Mouse (Mus musculus): ENCODE data around the gene Pced1a. TPM values are rescaled to one million over a fixed set of nuclear protein-coding genes. Genes with fewer than 3 reads are reported as not detected.

Pced1a gene
- polyA plus RNA-seq, 1 experiment from 2014 or later = 13.9 TPM

DNA sequence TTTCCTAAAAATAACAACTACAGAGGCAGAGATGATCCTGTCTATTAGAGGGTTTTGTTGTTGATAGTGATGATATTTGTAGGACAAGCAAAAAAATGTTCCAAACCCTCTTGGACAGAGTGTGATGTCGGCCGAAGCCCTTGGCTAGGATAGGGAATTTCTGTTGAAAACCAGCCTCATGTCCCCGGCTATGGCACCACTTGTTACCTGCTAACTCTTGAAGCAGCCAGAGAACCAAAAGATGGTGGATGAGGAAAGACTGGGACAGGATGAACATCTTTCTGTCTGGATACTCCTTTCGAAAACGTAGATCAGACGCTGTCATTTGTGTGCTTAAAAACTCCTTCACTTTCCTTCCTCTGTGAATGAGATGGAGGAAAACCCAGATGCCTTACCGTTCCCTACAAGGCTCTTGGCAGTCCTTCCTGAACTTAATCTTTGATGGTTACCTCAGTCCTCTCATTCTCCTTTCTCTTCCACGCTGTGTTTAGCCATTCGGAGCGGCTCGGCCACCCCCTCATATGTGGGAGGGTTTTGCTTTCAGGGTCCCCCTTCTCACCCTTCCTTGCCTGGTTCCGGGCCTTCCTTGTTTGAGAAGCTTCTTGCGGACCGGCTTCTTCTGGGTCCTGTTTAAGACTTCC is 26.7 kb upstream of the Pced1a start:
- Histone ChIP-seq H3K4me1 (peaks cover 41% of the 10 kb centered on the region), H3K36me3 (no peaks in the 10 kb centered on the region), H3K9me3 (replicated peaks) (no peaks in the 10 kb centered on the region), H3K27ac (replicated peaks) (no peak overlapping the region; the same call in 1 of the 2 replicates), H3K4me3 (peak overlapping the region; percentile 96), H3K27me3 (ENCODE audit: low read depth, poor library complexity, severe bottlenecking) (peaks cover 27% of the 10 kb centered on the region)
- 74% methylated on average over 14 of the region's 14 CpGs for WGBS
- no peak for DNase-seq (ENCODE audit: low spot score)

DNA sequence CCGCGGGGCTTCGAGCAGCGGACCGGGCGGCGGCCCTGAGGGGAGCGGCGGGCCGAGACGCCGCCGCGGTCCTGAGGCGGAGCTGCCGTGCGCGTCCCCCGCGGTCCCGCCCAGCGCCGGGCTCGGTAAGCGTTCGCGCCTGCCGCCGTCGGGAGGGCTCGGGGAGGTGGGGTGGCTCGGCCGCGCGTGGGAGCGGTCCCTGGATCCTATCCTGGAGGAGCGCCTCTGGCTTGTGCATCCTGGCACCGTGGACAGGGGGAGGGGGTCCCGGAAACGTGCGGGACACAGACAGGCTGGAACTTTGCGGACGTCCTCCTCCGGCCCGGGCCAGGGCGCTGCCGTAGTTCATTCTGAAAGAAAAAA is 25.9 kb upstream of the Pced1a start:
- under 1% methylated on average over 47 of the region's 47 CpGs for WGBS
- 0 out of 2 replicates have a peak, but pooled peaks cover 3% of the 10 kb centered on the region for H3K36me3 ChIP-seq
- peaks cover 36% of the 10 kb centered on the region for H3K4me1 ChIP-seq
- peaks cover 27% of the 10 kb centered on the region for H3K27me3 ChIP-seq (ENCODE audit: low read depth, poor library complexity, severe bottlenecking)
- no peaks in the 10 kb centered on the region for H3K9me3 ChIP-seq (replicated peaks)
- no peak for DNase-seq (ENCODE audit: low spot score)
- peak overlapping the region; percentile 93 for H3K27ac ChIP-seq (replicated peaks)
- H3K4me3 ChIP-seq = peak overlapping the region; percentile 96

DNA sequence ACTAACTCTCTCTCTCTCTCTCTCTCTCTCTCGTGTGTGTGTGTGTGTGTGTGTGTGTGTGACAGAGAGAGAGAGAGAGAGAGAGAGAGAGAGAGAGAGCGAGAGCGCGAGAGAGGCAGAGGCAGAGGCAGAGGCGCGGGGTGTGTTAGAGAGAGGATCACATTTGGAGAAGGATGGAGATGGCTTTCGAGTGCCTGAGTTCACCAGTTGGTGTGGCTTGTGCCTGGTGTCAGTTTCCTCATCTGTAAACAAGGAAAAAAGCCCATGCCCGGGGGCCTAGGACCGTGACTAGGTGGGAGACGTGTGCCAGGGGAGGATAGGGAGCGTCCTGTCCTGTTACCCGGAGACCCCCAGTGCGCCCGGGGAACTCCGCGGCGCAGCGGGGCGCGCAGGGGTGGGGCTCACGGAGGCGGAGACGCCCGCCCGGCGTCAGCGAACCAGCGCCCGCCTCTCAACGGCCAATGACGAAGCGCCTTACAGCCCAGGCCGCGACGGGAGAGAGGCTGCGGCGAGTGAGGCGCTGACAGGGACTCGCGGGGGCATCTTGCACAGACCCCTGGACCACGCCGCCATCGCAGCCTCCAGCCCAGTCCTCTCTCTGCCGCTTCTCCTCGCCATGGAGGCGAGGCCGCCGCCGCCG is 25.4 kb upstream of the Pced1a start, which contains the start of gene Ptpra:
Gene Ptpra, plus strand, starts transcription at position 485 of the 640 bp plus-strand sequence.
- H3K36me3 ChIP-seq = peaks cover 6% of the 10 kb centered on the region
- peaks cover 36% of the 10 kb centered on the region for H3K4me1 ChIP-seq
- no peaks in the 10 kb centered on the region for H3K9me3 ChIP-seq (replicated peaks)
- 0% methylated on average over 50 of the region's 50 CpGs for WGBS
- DNase-seq (ENCODE audit: low spot score) = peak; percentile 91
- H3K4me3 ChIP-seq = peak within 1 kb of the TSS; percentile 96
- H3K27ac ChIP-seq (replicated peaks) = peak within 1 kb of the TSS; percentile 93
- H3K27me3 ChIP-seq (ENCODE audit: low read depth, poor library complexity, severe bottlenecking) = peaks cover 27% of the 10 kb centered on the region

DNA sequence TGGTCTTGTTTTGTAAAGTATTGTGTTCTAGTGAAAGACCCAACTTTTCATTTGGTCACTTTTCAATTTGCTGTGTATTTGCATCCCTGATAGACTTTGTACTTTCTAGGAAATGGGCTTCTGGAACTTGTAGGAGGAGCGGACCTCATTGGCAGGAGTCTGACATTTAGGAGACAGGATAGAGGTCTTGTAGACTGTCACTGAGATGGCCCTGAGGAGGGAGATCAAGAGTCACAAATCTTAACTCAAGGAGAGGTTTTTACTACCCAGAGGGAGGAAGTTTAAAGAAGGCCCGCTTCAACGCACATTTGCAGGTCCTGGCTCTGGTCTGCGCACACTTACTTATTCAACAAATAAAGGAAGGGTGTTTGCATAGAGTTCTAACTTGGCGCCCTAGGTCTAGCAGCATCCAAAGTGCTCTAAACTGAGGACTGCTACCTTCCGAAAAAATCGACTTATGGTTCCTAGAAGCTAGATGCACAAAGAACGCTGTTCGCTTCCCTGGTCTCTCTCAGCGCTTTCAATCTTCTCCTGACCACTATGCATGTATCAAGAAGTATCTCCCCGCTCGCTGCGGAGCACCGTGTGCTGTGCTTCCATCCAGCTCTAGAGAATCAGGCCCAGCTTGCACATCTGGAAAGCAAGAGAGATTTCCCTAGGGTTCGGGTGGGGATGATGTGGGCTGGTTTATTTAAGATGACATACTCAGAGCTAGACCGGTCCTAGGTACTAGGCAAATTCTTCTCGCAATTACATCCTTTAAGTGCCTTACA is 24.7 kb upstream of the Pced1a start:
- no peaks in the 10 kb centered on the region for H3K9me3 ChIP-seq (replicated peaks)
- peaks cover 27% of the 10 kb centered on the region for H3K27me3 ChIP-seq (ENCODE audit: low read depth, poor library complexity, severe bottlenecking)
- H3K36me3 ChIP-seq = peaks cover 11% of the 10 kb centered on the region
- peaks cover 36% of the 10 kb centered on the region for H3K4me1 ChIP-seq
- H3K4me3 ChIP-seq = peak overlapping the region; percentile 96
- peak overlapping the region; percentile 93; the same call in 1 of the 2 replicates for H3K27ac ChIP-seq (replicated peaks)
- 9% methylated on average over 17 of the region's 17 CpGs for WGBS
- peak; percentile 16 for DNase-seq (ENCODE audit: low spot score)

DNA sequence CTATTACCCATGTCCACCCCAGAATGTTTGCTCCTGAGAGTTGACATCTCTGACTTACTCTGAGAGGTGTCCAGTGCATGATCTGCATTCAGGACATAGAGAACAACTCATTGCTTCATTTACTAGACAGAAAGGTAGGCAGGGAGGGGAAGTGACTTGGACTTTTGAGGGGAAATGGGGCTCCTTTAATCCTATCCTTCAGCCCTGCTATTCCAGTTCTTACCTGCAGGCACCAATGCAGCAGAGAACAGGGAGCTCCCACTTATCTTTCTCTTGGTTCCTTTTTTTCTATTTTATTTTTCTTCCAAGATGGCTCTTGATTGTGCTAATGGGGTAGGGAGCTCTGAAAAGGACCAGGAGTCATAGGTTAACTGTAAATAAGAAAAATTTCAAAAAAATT is 23.9 kb upstream of the Pced1a start:
- H3K4me3 ChIP-seq = no peak overlapping the region
- H3K9me3 ChIP-seq (replicated peaks) = no peaks in the 10 kb centered on the region
- peaks cover 27% of the 10 kb centered on the region for H3K27me3 ChIP-seq (ENCODE audit: low read depth, poor library complexity, severe bottlenecking)
- H3K36me3 ChIP-seq = peaks cover 19% of the 10 kb centered on the region
- no peak for DNase-seq (ENCODE audit: low spot score)
- H3K27ac ChIP-seq (replicated peaks) = no peak overlapping the region
- H3K4me1 ChIP-seq = peaks cover 36% of the 10 kb centered on the region

DNA sequence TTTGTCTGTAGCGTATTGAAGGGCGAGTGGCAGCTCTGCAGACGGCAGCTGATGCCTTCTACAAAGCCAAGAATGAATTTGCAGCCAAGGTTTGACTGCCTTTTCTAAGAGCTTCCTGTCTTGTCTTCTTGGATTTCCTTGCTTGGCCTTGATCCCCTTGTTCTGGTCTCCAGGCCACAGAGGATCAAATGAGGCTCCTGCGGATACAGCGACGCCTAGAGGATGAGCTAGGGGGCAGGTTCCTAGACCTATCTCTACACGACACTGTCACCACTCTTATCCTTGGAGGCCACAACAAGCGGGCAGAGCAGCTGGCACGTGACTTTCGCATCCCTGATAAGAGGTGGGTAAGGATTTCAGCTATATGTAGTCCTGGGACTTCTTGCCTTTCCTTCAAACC is 17.7 kb upstream of the Pced1a start:
- Histone ChIP-seq H3K4me3 (no peak overlapping the region), H3K9me3 (replicated peaks) (no peaks in the 10 kb centered on the region), H3K27ac (replicated peaks) (no peak overlapping the region), H3K4me1 (no peaks in the 10 kb centered on the region), H3K27me3 (ENCODE audit: low read depth, poor library complexity, severe bottlenecking) (peaks cover 3% of the 10 kb centered on the region; the same call in 1 of the 2 replicates), H3K36me3 (peaks cover 82% of the 10 kb centered on the region)
- WGBS = 84% methylated on average over 10 of the region's 10 CpGs
- no peak for DNase-seq (ENCODE audit: low spot score)

DNA sequence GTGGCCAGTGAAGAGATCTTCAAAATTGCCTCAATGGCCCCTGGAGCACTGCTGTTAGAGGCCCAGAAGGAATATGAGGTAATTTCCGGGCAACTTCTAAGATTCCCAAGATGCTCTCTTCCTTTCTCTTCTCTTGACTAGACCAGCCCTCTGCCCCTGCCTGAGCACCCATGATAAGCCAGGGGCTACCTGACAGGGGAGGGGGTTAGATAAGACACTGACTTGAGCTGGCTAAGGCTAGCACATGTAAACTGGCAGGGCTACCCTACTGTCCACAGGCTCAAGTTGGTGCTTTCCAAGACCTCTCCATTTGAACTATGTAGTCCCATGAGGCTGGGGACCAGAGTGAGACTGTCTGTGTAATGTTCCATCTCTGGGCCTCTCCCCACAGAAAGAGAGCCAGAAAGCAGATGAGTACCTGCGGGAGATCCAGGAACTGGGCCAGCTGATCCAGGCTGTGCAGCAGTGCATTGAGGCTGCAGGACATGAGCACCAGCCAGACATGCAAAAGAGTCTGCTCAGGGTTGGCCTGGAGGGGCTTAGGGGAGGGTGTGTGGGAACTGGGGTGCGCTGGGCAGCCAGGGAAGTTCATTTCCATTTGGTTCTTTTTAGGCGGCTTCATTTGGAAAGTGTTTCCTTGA is 15.5 kb upstream of the Pced1a start:
- Histone ChIP-seq H3K9me3 (replicated peaks) (no peaks in the 10 kb centered on the region), H3K4me3 (no peak overlapping the region), H3K36me3 (peaks cover 82% of the 10 kb centered on the region), H3K4me1 (no peaks in the 10 kb centered on the region), H3K27me3 (ENCODE audit: low read depth, poor library complexity, severe bottlenecking) (no peaks in the 10 kb centered on the region), H3K27ac (replicated peaks) (no peak overlapping the region)
- DNase-seq (ENCODE audit: low spot score) = no peak
- 92% methylated on average over 4 of the region's 4 CpGs for WGBS

DNA sequence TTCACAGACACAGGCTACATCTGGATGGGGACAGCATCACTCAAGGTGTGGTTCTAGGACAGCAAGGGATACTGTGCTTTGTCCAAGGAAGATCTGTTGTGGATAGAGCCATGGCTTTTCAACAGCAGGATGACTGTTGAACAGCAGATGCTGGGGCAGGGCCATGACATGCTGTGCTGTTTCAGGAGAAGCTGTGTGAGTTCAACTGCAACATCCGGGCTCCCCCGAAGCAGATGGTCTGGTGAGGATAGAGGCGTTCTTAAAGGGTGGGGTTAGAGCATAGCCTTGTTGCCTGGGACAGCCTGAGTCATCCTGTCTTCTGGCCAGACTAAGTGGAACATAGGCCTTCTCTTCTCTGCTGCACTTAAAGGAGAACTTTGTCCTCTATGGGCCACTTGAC is 14.4 kb upstream of the Pced1a start:
- 96% methylated on average over 3 of the region's 3 CpGs for WGBS
- Histone ChIP-seq H3K27me3 (ENCODE audit: low read depth, poor library complexity, severe bottlenecking) (no peaks in the 10 kb centered on the region), H3K4me3 (no peak overlapping the region), H3K4me1 (no peaks in the 10 kb centered on the region), H3K9me3 (replicated peaks) (no peaks in the 10 kb centered on the region), H3K36me3 (peaks cover 72% of the 10 kb centered on the region), H3K27ac (replicated peaks) (no peak overlapping the region)
- no peak for DNase-seq (ENCODE audit: low spot score)

DNA sequence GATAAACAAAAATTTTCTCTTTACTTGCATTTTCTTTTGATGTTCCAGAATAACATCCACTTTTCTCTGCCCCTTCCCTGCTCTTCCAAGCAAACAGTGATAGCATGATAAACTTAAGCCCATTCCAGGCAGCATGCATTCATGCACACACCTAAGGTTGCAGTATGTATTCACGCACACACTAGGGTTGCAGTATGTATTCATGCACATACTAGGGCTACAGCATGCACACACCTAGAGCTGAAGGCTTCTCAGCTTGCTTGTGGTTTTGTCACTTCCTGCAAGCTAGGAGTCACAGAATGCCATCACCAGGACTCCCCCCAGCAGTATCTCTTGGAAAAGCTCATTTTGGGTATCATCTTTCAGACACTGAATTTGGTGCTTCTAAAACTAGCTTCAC is 12.3 kb upstream of the Pced1a start:
- H3K27me3 ChIP-seq (ENCODE audit: low read depth, poor library complexity, severe bottlenecking) = no peaks in the 10 kb centered on the region
- no peaks in the 10 kb centered on the region for H3K4me1 ChIP-seq
- no peak for DNase-seq (ENCODE audit: low spot score)
- no peak overlapping the region for H3K27ac ChIP-seq (replicated peaks)
- peaks cover 57% of the 10 kb centered on the region for H3K36me3 ChIP-seq
- WGBS = 94% methylated on average over 1 of the region's 1 CpGs
- H3K4me3 ChIP-seq = no peak overlapping the region
- no peaks in the 10 kb centered on the region for H3K9me3 ChIP-seq (replicated peaks)

DNA sequence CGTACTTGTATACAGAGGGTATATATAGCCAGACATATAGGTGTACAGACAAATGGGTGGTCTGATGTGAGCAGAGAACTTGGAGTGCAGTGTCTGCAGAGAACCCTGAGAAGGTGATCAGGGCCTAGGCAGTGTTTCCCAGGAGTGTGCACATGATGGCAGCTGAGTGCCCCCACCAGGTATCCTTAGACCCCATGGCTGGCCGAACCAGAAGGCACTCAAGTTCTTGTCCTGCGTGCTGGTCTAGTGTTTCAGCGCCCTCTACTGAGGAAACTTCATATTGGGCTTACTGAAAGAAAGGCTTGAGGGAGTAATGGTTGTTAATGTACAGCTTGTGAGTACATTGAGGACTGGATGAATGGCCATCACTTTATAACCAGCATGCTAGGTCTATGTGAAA is 8.7 kb upstream of the Pced1a start:
- 28% methylated on average over 4 of the region's 4 CpGs for WGBS
- no peaks in the 10 kb centered on the region for H3K9me3 ChIP-seq (replicated peaks)
- no peak overlapping the region for H3K4me3 ChIP-seq
- H3K27me3 ChIP-seq (ENCODE audit: low read depth, poor library complexity, severe bottlenecking) = no peaks in the 10 kb centered on the region
- H3K4me1 ChIP-seq = no peaks in the 10 kb centered on the region
- DNase-seq (ENCODE audit: low spot score) = no peak
- H3K36me3 ChIP-seq = peaks cover 33% of the 10 kb centered on the region
- H3K27ac ChIP-seq (replicated peaks) = no peak overlapping the region

DNA sequence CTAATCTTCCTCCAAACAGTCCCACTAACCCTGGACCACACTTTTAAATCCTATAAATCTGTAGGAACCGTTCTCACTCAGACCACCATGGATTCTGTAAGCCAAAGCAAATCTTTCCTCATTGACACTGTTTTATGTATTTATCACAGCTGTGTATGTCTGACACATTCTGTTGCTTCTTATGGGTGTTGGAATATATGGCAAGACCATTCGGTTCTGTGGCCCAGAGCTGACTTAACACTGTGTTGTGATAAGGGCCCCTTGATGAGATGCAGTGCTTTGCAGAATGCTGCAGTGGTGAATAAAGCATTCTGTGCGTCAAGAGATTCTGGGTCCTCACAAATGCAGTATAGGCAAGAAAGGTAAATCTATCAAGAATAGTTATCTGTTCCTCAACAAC is 7.7 kb upstream of the Pced1a start:
- WGBS = 90% methylated on average over 3 of the region's 3 CpGs
- Histone ChIP-seq H3K27me3 (ENCODE audit: low read depth, poor library complexity, severe bottlenecking) (no peaks in the 10 kb centered on the region), H3K4me3 (no peak overlapping the region), H3K36me3 (peaks cover 32% of the 10 kb centered on the region), H3K27ac (replicated peaks) (no peak overlapping the region), H3K4me1 (no peaks in the 10 kb centered on the region), H3K9me3 (replicated peaks) (no peaks in the 10 kb centered on the region)
- no peak for DNase-seq (ENCODE audit: low spot score)

DNA sequence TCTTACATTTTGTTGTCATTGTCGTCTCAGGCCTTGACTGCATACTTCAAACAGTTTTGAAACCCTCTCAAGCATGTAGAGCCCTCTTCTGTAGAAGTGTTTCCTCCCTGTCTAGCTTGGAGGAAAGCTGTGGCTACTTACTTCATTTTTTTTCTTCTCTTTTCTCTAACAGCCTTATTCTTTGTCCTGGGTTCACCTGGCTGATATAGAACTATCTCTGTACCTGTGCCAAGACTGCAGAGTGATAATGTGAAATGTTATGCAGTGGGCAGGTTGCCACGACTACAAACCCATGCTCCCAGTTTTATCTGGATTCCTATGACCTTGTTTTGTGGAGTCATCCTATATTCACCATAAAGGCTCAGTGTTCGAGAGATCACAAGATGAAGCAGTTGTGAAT is 6.0 kb upstream of the Pced1a start:
- Histone ChIP-seq H3K36me3 (peaks cover 32% of the 10 kb centered on the region), H3K27ac (replicated peaks) (no peak overlapping the region), H3K27me3 (ENCODE audit: low read depth, poor library complexity, severe bottlenecking) (no peaks in the 10 kb centered on the region), H3K9me3 (replicated peaks) (no peaks in the 10 kb centered on the region), H3K4me3 (no peak overlapping the region), H3K4me1 (peaks cover 1% of the 10 kb centered on the region)
- WGBS = 84% methylated on average over 3 of the region's 3 CpGs
- no peak for DNase-seq (ENCODE audit: low spot score)

All from midbrain, embryonic 10.5 days (tissue).